Mouse (Mus musculus) megakaryocyte, embryonic 14.5 days (primary cell): ENCODE results near the gene Eif4b.

Source experiments
- FLI1 ChIP-seq: IDR thresholded peaks from 2 replicates; pipeline ENCODE4 v1.6.1; 2012; ENCODE audit warnings: low read length, inconsistent platforms, mixed read lengths
- GATA1 ChIP-seq: IDR thresholded peaks from 3 replicates; pipeline ENCODE4 v1.6.1; 2012; ENCODE audit warnings: mixed read lengths, low read length, inconsistent platforms, borderline replicate concordance

- TF ChIP-seq GATA1 (no peak), FLI1 (no peak)
Observed at GRCm38 (mm10) chr15:102074876-102075585, 1.5 kb downstream of the Eif4b start.
